Mouse (Mus musculus): ENCODE measurements at regions not wholly inside any gene's neighbourhood (a gene's known extent, or its start where the extent isn't known, plus 50 kb on each side); places are given as distances from the start of the nearest gene placed in this dataset.

GRCm38 (mm10) chr2:17123626-17124025 is 607.6 kb downstream of the Nebl start:
- Histone ChIP-seq H3K9ac (ENCODE audit: low read depth, low read length) (no peak overlapping the region), H3K79me2 (ENCODE audit: control insufficient read depth, insufficient read depth, low read length) (no peaks in the 10 kb centered on the region), H3K27me3 (ENCODE audit: control insufficient read depth, insufficient read depth, low read length) (no peaks in the 10 kb centered on the region), H3K27ac (replicated peaks; ENCODE audit: insufficient read depth, low read depth, low read length) (no peak overlapping the region), H3K4me1 (ENCODE audit: control insufficient read depth, insufficient read depth, low read length) (no peaks in the 10 kb centered on the region), H3K36me3 (ENCODE audit: control insufficient read depth, insufficient read depth, low read length) (no peaks in the 10 kb centered on the region), H3K4me3 (ENCODE audit: insufficient read depth, low read depth, low read length) (no peak overlapping the region)
- 79% methylated on average over 4 of the region's 4 CpGs for WGBS
- DNase-seq (ENCODE audit: extremely low read depth, low read depth, low spot score) = no peak
- TF ChIP-seq POLR2A (IDR thresholded peaks at IDR 0.05; ENCODE audit: extremely low read depth, insufficient read depth, low read length) (no peak), CTCF (IDR thresholded peaks at IDR 0.05; ENCODE audit: low read depth, low read length) (no peak)

DNA sequence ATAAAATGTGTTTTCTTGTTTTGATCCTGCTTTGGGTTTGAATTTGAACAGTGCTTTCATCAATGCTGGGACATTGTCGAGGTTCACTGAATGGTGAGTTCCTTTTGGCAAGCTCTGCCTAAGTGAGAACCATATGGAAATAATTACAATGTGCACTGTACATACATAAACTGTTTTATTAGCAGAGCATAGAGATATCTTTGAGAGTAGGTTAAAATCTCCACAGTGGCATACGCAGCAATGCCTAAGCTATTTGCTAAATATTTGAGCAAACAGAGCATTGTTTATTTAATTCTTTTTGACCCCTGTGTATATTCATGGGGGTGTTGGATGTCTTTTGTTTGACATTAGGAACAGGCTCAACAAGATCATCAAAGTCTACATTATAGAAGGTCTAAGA is 614.0 kb downstream of the Nebl start:
- no peak for DNase-seq (ENCODE audit: extremely low read depth, low read depth, low spot score)
- 66% methylated on average over 2 of the region's 2 CpGs for WGBS
- Histone ChIP-seq H3K36me3 (ENCODE audit: control insufficient read depth, insufficient read depth, low read length) (no peaks in the 10 kb centered on the region), H3K79me2 (ENCODE audit: control insufficient read depth, insufficient read depth, low read length) (no peaks in the 10 kb centered on the region), H3K4me3 (ENCODE audit: insufficient read depth, low read depth, low read length) (no peak overlapping the region), H3K4me1 (ENCODE audit: control insufficient read depth, insufficient read depth, low read length) (no peaks in the 10 kb centered on the region), H3K27ac (replicated peaks; ENCODE audit: insufficient read depth, low read depth, low read length) (no peak overlapping the region), H3K9ac (ENCODE audit: low read depth, low read length) (no peak overlapping the region), H3K27me3 (ENCODE audit: control insufficient read depth, insufficient read depth, low read length) (no peaks in the 10 kb centered on the region)
- TF ChIP-seq CTCF (IDR thresholded peaks at IDR 0.05; ENCODE audit: low read depth, low read length) (no peak), POLR2A (IDR thresholded peaks at IDR 0.05; ENCODE audit: extremely low read depth, insufficient read depth, low read length) (no peak)

- H3K36me3 ChIP-seq (ENCODE audit: control insufficient read depth, insufficient read depth, low read length) = no peaks in the 10 kb centered on the region
- no peak overlapping the region for H3K9ac ChIP-seq (ENCODE audit: low read depth, low read length)
- H3K27me3 ChIP-seq (ENCODE audit: control insufficient read depth, insufficient read depth, low read length) = no peaks in the 10 kb centered on the region
- no peaks in the 10 kb centered on the region for H3K4me1 ChIP-seq (ENCODE audit: control insufficient read depth, insufficient read depth, low read length)
- H3K27ac ChIP-seq (replicated peaks; ENCODE audit: insufficient read depth, low read depth, low read length) = no peak overlapping the region
- no peak for DNase-seq (ENCODE audit: extremely low read depth, low read depth, low spot score)
- H3K79me2 ChIP-seq (ENCODE audit: control insufficient read depth, insufficient read depth, low read length) = no peaks in the 10 kb centered on the region
- TF ChIP-seq POLR2A (IDR thresholded peaks at IDR 0.05; ENCODE audit: extremely low read depth, insufficient read depth, low read length) (no peak), CTCF (IDR thresholded peaks at IDR 0.05; ENCODE audit: low read depth, low read length) (no peak)
- H3K4me3 ChIP-seq (ENCODE audit: insufficient read depth, low read depth, low read length) = no peak overlapping the region
- 84% methylated on average over 1 of the region's 1 CpGs for WGBS
Measured at GRCm38 (mm10) chr2:17111177-17111576, 620.1 kb downstream of the Nebl start.

DNA sequence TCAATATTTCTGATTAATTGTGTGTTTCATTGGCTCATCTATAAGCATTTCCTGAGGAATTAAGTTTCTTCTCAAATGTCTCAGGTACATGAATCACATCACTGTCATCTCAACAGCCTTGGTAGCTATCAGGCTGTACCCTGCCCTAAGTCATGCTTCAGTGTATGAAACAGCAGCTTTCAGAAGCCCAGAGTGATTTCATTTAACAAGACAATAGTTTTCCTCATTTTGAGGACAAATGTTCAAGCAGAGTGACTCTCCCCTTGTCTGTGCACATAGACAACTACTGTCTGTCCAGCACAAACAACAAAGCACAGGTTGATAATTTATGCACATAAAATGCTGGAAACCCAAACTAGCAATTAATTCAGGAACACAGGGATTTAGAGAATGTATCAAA is 630.1 kb downstream of the Nebl start:
- Histone ChIP-seq H3K27ac (replicated peaks; ENCODE audit: insufficient read depth, low read depth, low read length) (no peak overlapping the region), H3K79me2 (ENCODE audit: control insufficient read depth, insufficient read depth, low read length) (no peaks in the 10 kb centered on the region), H3K9ac (ENCODE audit: low read depth, low read length) (no peak overlapping the region), H3K4me1 (ENCODE audit: control insufficient read depth, insufficient read depth, low read length) (no peaks in the 10 kb centered on the region), H3K27me3 (ENCODE audit: control insufficient read depth, insufficient read depth, low read length) (no peaks in the 10 kb centered on the region), H3K4me3 (ENCODE audit: insufficient read depth, low read depth, low read length) (no peak overlapping the region), H3K36me3 (ENCODE audit: control insufficient read depth, insufficient read depth, low read length) (no peaks in the 10 kb centered on the region)
- TF ChIP-seq CTCF (IDR thresholded peaks at IDR 0.05; ENCODE audit: low read depth, low read length) (no peak), POLR2A (IDR thresholded peaks at IDR 0.05; ENCODE audit: extremely low read depth, insufficient read depth, low read length) (no peak)
- no peak for DNase-seq (ENCODE audit: extremely low read depth, low read depth, low spot score)

DNA sequence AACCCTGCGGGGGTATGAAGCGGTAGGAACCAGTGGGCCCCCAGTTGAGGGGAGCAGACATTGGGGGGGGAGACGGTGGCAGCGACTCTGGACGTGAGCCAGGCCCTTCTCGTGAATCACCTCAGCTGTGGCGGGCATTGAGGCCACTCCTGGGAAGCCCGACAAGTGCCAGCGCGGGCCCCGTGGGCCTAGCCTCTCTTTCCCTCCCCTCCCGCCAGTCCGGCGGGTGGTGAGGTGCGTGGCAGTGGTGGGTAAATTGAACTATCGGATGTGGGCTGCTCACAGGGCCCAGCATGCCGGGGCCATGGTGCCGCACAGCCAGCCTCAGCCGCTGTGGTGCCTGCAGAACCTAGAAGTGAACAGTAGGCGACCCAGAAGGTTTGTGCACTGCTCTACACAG is 633.7 kb downstream of the Nebl start:
- H3K79me2 ChIP-seq (ENCODE audit: control insufficient read depth, insufficient read depth, low read length) = no peaks in the 10 kb centered on the region
- H3K4me1 ChIP-seq (ENCODE audit: control insufficient read depth, insufficient read depth, low read length) = no peaks in the 10 kb centered on the region
- TF ChIP-seq CTCF (IDR thresholded peaks at IDR 0.05; ENCODE audit: low read depth, low read length) = no peak
- no peak for TF ChIP-seq POLR2A (IDR thresholded peaks at IDR 0.05; ENCODE audit: extremely low read depth, insufficient read depth, low read length)
- H3K27me3 ChIP-seq (ENCODE audit: control insufficient read depth, insufficient read depth, low read length) = no peaks in the 10 kb centered on the region
- H3K9ac ChIP-seq (ENCODE audit: low read depth, low read length) = no peak overlapping the region
- H3K4me3 ChIP-seq (ENCODE audit: insufficient read depth, low read depth, low read length) = no peak overlapping the region
- no peak for DNase-seq (ENCODE audit: extremely low read depth, low read depth, low spot score)
- H3K36me3 ChIP-seq (ENCODE audit: control insufficient read depth, insufficient read depth, low read length) = no peaks in the 10 kb centered on the region
- WGBS = 68% methylated on average over 19 of the region's 20 CpGs
- H3K27ac ChIP-seq (replicated peaks; ENCODE audit: insufficient read depth, low read depth, low read length) = no peak overlapping the region

DNA sequence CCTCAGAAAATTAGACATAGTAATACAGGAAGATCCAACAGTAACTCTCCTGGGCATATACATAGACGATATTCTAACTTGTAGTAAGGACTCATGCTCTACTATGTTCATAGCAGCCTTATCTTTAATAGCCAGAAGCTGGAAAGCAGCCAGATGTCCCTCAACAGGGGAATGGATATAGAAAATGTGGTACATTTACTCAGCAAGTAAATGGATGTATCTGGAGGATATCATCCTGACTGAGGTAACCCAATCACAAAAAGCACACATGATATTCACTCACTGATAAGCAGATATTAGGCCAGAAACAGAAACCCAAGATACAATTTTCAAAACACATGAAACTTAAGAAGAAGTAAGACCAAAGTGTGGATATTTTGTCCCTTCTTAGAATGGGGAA is 639.8 kb downstream of the Nebl start:
- 44% methylated on average over 1 of the region's 1 CpGs for WGBS
- H3K4me3 ChIP-seq (ENCODE audit: insufficient read depth, low read depth, low read length) = no peak overlapping the region
- H3K27me3 ChIP-seq (ENCODE audit: control insufficient read depth, insufficient read depth, low read length) = no peaks in the 10 kb centered on the region
- no peak overlapping the region for H3K27ac ChIP-seq (replicated peaks; ENCODE audit: insufficient read depth, low read depth, low read length)
- H3K4me1 ChIP-seq (ENCODE audit: control insufficient read depth, insufficient read depth, low read length) = no peaks in the 10 kb centered on the region
- no peak overlapping the region for H3K9ac ChIP-seq (ENCODE audit: low read depth, low read length)
- H3K36me3 ChIP-seq (ENCODE audit: control insufficient read depth, insufficient read depth, low read length) = no peaks in the 10 kb centered on the region
- TF ChIP-seq POLR2A (IDR thresholded peaks at IDR 0.05; ENCODE audit: extremely low read depth, insufficient read depth, low read length) (no peak), CTCF (IDR thresholded peaks at IDR 0.05; ENCODE audit: low read depth, low read length) (no peak)
- DNase-seq (ENCODE audit: extremely low read depth, low read depth, low spot score) = no peak
- no peaks in the 10 kb centered on the region for H3K79me2 ChIP-seq (ENCODE audit: control insufficient read depth, insufficient read depth, low read length)

Measured in liver, adult 2 months (tissue).